Mouse (Mus musculus) testis, adult 2 months (tissue): ENCODE data around the gene Ptges3l. TPM values are rescaled to one million over a fixed set of nuclear protein-coding genes. Genes with fewer than 3 reads are reported as not detected.
"Not testable (repeated sequence)": the region's sequence is repeated elsewhere in the genome, so short reads cannot be mapped to it uniquely, and the experiment has no call there.

Experiments used
- H3K27ac ChIP-seq: fragments of 200-500 bp; 2 replicates; pipeline ENCODE4 v1.5.1; 2012; ENCODE audit warnings: low read depth, low read length; ENCODE audit not compliant: control insufficient read depth, insufficient read depth
- H3K27me3 ChIP-seq: fragments of 200-500 bp; 2 replicates; pipeline ENCODE4 v1.6.1; 2012; ENCODE audit warnings: mild to moderate bottlenecking, low read length, moderate library complexity; ENCODE audit not compliant: control insufficient read depth, insufficient read depth
- H3K36me3 ChIP-seq: fragments of 200-500 bp; 2 replicates; pipeline ENCODE4 v1.6.1; 2012; ENCODE audit warnings: mild to moderate bottlenecking, low read length; ENCODE audit not compliant: control insufficient read depth, insufficient read depth
- H3K4me1 ChIP-seq: fragments of 200-500 bp; 2 replicates; pipeline ENCODE4 v1.6.1; 2012; ENCODE audit warnings: low read length; ENCODE audit not compliant: control insufficient read depth, insufficient read depth
- H3K4me3 ChIP-seq: fragments of 200-500 bp; 2 replicates; pipeline ENCODE4 v1.5.1; 2012; ENCODE audit warnings: low read depth, mild to moderate bottlenecking, low read length, moderate library complexity, mixed read lengths; ENCODE audit not compliant: control insufficient read depth
- CTCF ChIP-seq: fragments of 200-500 bp; IDR thresholded peaks from 2 replicates; pipeline ENCODE4 v1.5.1; 2012; ENCODE audit warnings: low read depth, mild to moderate bottlenecking, inconsistent platforms, low read length, moderate library complexity; ENCODE audit not compliant: control insufficient read depth, insufficient read depth, insufficient replicate concordance
- POLR2A ChIP-seq: fragments of 200-500 bp; IDR thresholded peaks from 2 replicates; pipeline ENCODE4 v1.6.1; 2012; ENCODE audit warnings: low read depth, mild to moderate bottlenecking, inconsistent platforms, low read length, moderate library complexity; ENCODE audit not compliant: control insufficient read depth
- polyA plus RNA-seq: library from polyadenylated mRNA; depleted of rRNA; stranded (reverse); fragments of >200 nt; gene quantifications from 2 replicates; pipeline ENCODE4 v1.2.3, GENCODE M21; 2012; rRNA removed

Gene Ptges3l
- 34.6 and 39.1 TPM in 2 replicates for polyA plus RNA-seq

GRCm38 (mm10) chr11:101424925-101425813 lies at the start of gene Ptges3l, which contains the start of gene Rundc1:
TSS of gene Ptges3l (minus strand) at chr11:101425333.
TSS of gene Rundc1 (plus strand) at chr11:101425085.
- Histone ChIP-seq H3K36me3 (no peaks in the 10 kb centered on the region), H3K27me3 (no peaks in the 10 kb centered on the region), H3K4me1 (peaks cover 3% of the 10 kb centered on the region), H3K27ac (peak within 1 kb of the TSS; percentile 97), H3K4me3 (peak within 1 kb of the TSS; percentile 97)
- peak; percentile 13; the same call in 1 of the 2 replicates for TF ChIP-seq CTCF
- TF ChIP-seq POLR2A: peak; percentile 84

GRCm38 (mm10) chr11:101474298-101474697 lies 49.2 kb upstream of the Ptges3l start:
- H3K27me3 ChIP-seq: no peaks in the 10 kb centered on the region
- peaks cover 12% of the 10 kb centered on the region for H3K4me1 ChIP-seq
- H3K27ac ChIP-seq: no peak overlapping the region
- TF ChIP-seq CTCF: no peak
- no peaks in the 10 kb centered on the region for H3K36me3 ChIP-seq
- H3K4me3 ChIP-seq: no peak overlapping the region

- not testable (repeated sequence) for H3K27ac ChIP-seq, H3K36me3 ChIP-seq, H3K27me3 ChIP-seq, H3K4me3 ChIP-seq
- peaks cover 11% of the 10 kb centered on the region for H3K4me1 ChIP-seq
These were observed 48.6 kb upstream of the Ptges3l start for GRCm38 (mm10) chr11:101473686-101474085.

- TF ChIP-seq CTCF (no peak), POLR2A (no peak)
- H3K27me3 ChIP-seq: no peaks in the 10 kb centered on the region
- no peak overlapping the region for H3K4me3 ChIP-seq
- peaks cover 15% of the 10 kb centered on the region for H3K4me1 ChIP-seq
- H3K36me3 ChIP-seq: no peaks in the 10 kb centered on the region
- H3K27ac ChIP-seq: no peak overlapping the region
These were observed 47.2 kb upstream of the Ptges3l start for GRCm38 (mm10) chr11:101472336-101472735.

- Histone ChIP-seq H3K4me3 (no peak overlapping the region), H3K27me3 (no peaks in the 10 kb centered on the region), H3K4me1 (peaks cover 15% of the 10 kb centered on the region), H3K27ac (no peak overlapping the region), H3K36me3 (no peaks in the 10 kb centered on the region)
- TF ChIP-seq CTCF (no peak), POLR2A (no peak)
These were observed 46.8 kb upstream of the Ptges3l start for GRCm38 (mm10) chr11:101471926-101472325.

GRCm38 (mm10) chr11:101470206-101470605 lies 45.1 kb upstream of the Ptges3l start:
- Histone ChIP-seq H3K27me3 (no peaks in the 10 kb centered on the region), H3K36me3 (no peaks in the 10 kb centered on the region), H3K4me1 (peaks cover 18% of the 10 kb centered on the region), H3K4me3 (no peak overlapping the region), H3K27ac (no peak overlapping the region)
- no peak for TF ChIP-seq POLR2A
- TF ChIP-seq CTCF: no peak

GRCm38 (mm10) chr11:101469155-101469554 lies 44.0 kb upstream of the Ptges3l start:
- Histone ChIP-seq H3K36me3 (no peaks in the 10 kb centered on the region), H3K27me3 (no peaks in the 10 kb centered on the region), H3K4me3 (peak overlapping the region; percentile 79; the same call in 1 of the 2 replicates), H3K4me1 (peaks cover 24% of the 10 kb centered on the region), H3K27ac (no peak overlapping the region)
- TF ChIP-seq POLR2A: no peak
- no peak for TF ChIP-seq CTCF
